Mouse (Mus musculus) large intestine, adult 2 months (tissue): ENCODE results near the gene Smg6. TPM values are rescaled to one million over a fixed set of nuclear protein-coding genes. Genes with fewer than 3 reads are reported as not detected.

Experiments
- DNase-seq: peaks from one replicate; pipeline ENCODE4 v3.0.0-alpha.2; 2012; ENCODE audit warnings: low read depth, low spot score
- WGBS: fragments of 180-500 bp; shearing (Covaris S2); methylation state at CpG from one replicate; pipeline ENCODE4 v1.1.7; 2018; 5-methylcytosine and 5-hydroxymethylcytosine counted together
- polyA plus RNA-seq: library from polyadenylated mRNA; depleted of rRNA; stranded (reverse); fragments of >200 nt; gene quantifications from 2 replicates; pipeline ENCODE4 v1.2.3, GENCODE M21; 2012; rRNA removed

Gene Smg6
- polyA plus RNA-seq: 13.5 and 18.7 TPM in 2 replicates

DNA sequence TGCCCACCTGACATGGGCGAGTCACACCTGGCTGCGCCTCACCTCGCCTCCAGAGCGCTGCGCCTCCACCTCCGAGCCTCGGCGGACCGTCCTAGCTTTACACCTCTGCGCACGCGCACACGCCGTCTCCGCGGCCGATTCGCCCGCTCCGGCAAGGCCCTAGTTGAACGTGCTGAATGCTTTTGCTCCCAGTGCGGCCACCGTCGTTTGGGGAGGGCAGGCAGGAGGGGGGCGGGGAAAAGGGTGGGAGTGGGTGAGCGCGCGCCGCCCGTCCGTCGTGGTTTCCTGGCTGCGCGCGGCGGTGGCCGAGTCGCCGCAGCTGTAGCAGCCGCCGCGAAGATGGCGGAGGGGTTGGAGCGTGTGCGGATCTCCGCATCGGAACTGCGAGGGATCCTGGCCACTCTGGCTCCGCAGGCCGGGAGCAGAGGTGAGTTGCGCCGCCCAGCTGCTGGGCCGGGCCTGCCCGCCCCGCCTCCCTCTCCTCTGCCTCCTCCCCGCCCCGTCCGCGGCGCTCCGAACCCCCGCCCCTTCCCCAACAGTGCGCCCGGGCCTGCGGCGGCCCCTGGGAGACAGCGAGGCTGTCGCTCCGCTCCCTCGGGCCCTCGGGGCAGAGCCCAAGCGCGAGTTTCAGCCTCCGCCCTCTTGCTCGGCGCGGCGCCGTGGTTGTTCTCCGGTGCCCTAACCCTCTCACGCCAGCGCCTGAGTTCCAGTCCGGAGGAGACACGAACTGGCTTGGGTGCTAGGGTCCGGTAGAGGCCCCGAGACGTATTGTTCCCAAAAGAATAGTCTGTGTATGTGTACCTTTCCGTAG is at the start of gene Smg6, which contains the start of gene Srr:
Smg6 (plus strand) TSS at position 247 of the 811 bp plus-strand sequence.
Srr (minus strand) TSS at position 372 of the 811 bp plus-strand sequence.
- WGBS: 1% methylated on average over 80 of the region's 88 CpGs
- DNase-seq: peak; percentile 88

DNA sequence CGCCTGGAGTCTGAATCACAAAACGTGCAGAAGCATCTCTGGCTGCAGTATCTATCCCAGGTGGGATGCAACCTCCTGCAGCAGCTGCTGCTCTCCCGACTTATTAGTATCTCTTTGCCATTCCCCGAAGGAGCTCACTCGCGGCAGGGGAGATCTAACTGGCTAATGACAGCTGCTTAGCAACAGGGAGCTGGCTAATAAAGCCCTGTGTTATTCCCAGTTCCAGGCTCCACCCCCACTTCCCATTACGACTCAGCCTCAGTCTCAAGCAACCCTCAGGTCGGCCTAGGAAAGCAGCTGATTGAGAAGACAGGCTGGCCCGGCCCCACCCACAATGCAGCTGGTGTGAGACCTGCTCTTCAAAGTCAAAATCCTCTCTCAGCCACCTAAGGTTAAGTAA is 48.8 kb upstream of the Smg6 start:
- DNase-seq: no peak
- WGBS: 15% methylated on average over 9 of the region's 9 CpGs

DNA sequence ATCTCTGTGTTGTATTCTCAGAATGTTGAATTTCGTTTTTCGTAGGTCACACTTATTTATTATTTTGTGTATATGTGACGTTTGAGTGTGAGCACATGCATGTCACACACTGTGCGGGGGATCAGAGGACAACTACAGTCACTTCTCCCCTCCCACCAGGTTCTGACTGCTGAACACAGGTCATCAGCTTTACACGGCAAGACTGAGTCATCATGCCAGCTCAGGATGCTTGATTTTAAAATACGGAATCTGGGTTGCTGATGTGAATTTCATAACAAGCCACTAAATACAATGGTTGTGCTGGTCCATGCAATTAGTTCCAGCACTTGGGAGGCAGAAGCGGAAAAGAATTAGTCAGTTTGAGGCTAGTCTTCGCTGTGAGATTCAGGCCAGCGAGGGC is 44.6 kb upstream of the Smg6 start:
- WGBS: 79% methylated on average over 9 of the region's 9 CpGs
- DNase-seq: no peak

DNA sequence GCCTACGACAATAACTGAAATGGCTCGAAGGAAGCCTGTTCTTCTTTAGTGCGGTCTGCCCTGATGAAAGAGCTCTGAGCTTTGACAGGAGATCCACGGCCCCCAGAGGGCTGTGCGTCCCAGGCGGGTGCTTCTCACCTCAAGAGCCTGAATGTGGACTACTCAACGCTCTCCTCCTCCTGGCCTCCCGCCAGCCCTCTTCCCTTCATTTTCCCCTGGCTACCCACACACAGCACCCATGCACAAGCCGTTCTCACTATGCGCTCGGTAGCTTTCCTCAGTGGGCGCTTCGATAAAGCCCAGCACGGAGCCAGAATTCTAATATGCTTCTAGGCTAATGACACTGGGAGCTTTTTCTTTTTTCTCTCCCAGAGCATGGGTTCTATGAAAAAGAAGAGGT is 43.6 kb upstream of the Smg6 start:
- no peak for DNase-seq
- 77% methylated on average over 14 of the region's 14 CpGs for WGBS

DNA sequence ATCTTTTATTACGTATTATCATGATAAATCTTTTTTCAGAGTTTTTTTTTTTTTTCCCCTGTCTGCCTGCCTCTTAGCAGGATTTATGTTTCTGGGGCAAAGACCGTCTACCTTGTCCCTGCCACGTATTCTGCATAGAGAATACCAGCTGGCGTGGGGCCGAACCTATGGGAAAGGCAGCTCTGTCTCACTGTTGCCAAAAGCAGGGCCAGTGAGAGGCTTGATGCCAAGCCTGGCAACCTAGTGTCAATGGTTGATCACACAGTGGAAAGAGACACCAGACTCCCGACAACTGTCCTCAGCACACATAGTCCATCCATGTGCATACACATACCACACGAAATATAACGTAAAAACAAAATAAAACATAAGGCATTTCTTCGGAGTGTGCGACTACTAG is 42.5 kb upstream of the Smg6 start:
- 72% methylated on average over 10 of the region's 10 CpGs for WGBS
- DNase-seq: no peak

DNA sequence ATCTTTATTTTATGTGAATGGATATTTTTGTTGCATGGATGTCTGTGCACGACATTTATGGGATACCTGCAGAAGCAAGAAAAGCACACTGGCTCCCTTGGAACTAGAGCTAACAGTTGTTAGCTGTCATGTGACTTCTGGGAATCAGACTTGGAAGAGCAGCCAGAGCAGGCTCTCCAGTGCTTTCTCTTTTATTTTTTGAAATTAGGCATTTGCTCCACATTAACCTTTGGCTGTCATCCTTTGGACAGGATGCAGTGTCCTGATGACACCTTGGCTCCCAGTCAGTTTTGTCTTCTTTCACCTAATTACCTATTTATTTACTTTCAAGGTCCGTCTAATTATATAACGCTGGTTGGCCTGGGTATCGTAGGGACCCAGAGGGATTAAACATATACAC is 31.0 kb upstream of the Smg6 start:
- DNase-seq: no peak
- 62% methylated on average over 4 of the region's 4 CpGs for WGBS

DNA sequence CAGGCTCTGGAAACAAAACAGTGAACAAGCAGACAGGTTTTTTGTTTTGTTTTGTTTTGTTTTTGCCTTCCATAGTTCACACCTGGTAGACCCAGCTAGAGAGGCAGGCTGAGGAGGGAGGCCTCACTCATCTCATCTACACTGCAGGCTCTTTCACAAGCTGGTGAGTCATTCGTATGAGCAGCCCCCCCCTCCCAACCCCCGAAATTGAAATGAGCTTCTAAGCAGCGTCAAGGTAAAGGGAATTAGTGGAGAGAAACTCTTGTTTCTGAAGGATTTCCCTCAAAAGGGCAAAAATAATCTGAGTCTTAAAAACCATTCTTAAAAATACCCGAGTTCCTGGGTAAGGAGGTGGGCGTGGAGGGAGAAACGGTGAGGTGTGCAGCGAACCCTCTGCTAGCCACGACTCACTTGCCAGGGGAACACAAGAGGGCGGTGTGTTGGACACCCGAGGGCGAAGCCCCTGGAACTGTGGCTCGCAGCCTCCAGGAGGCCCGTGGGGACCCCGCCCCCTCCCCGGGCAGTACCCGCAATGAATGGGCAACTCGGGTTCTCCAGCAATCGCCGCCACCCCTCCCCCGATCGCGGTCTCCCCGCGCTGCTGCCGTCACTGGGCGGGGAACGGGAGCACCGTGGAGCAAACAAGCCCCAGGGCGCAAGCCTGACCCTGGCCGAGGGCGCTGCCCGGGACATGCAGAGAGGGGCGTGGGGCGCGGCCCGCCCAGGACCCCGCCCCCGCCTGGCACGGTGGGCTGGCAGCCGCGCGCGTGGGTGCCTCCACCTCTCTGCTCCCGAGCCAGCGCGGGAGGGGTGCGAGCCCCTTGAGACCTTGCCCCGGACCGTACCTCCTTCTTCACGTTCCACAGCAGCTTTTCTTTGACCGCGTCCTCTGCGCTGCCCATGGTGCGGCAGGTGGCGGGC is 29.4 kb upstream of the Smg6 start:
- DNase-seq: no peak
- WGBS: 1% methylated on average over 47 of the region's 55 CpGs

DNA sequence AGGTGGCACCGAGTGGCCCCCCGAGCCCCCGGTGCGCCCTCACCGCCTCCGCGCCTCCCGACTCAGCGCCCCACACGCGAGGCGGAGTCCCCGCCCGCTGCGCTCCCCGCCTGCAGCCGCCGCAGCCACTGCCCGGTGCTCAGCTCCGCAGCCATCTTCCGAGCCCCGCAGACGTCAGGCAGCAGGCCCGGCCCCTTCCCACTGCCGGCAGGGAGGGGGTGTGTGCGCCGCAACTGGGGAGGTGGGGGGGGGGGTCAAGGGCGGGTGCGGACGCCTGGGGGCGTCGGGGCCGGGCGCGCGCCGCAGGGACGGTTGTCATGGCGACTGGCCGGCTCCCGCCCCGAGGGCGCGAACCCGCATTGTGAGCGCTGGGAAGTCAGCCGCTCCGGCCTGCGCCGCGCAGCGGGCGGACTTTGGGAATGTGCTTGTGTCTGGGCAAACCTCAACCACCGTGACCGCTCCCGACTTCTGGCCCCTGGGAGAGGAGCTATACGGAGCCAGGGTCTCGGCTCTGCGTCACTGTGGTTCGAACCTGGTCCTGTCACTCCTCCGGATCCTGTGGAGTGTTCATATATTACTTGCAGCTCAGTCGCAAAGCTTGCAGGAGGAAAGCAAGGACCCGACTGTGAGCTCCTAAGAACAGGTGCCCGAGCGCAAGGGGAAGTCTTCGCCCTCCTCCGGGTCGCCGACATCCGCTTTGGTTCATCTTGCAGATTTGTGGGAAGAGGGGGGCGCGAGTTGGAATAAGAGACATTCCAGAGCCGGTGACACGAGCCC is 28.5 kb upstream of the Smg6 start, which contains the start of gene Sgsm2:
Sgsm2 (minus strand) TSS at position 160 of the 777 bp plus-strand sequence.
- WGBS: under 1% methylated on average over 60 of the region's 74 CpGs

DNA sequence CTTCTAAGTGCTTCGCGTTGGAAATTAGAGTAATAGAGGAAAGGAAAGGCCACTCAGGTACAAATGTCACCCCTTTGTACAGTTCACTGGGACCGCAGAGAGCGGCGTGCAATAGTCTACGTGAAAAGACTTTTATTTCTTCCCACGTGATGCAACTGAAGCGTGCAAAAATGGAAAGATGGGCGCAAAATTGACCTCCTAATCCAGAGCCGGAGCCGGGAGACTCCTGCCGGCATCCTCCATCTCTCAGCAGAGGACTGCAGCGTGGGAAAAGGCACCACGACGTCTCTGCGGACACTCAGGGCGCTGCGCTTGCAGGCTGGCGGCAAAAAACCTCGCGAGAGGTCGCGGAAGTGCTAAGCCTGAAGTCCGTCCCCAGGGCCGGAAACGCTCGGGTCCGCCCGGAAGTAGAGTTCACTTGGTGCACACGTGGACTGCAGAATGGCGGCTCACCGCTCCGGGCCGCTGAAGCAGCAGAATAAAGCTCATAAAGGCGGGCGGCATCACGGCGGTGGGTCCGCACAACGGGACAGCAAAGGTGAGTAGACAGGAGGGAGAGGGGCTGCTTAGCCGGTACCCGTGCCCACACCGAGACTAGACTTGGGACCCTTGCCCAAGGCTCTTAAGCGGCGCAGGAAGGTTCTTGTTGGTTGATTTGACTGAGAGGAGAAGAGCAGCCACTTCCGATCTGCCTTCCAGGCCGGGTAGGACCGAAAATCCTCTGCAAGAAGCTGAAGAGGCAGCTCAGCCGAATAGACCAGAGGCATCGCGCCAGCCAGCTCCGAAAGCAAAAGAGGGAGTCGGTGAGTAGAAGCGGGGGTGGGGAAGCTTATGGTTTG is 27.7 kb upstream of the Smg6 start, which contains the start of gene Tsr1:
Tsr1 (plus strand) TSS at position 394 of the 839 bp plus-strand sequence.
- WGBS: under 1% methylated on average over 54 of the region's 54 CpGs
- peak; percentile 72 for DNase-seq

More for the DNA sequence above, 28.5 kb upstream of the Smg6 start, which contains the start of gene Sgsm2:
- no peak for DNase-seq

DNA sequence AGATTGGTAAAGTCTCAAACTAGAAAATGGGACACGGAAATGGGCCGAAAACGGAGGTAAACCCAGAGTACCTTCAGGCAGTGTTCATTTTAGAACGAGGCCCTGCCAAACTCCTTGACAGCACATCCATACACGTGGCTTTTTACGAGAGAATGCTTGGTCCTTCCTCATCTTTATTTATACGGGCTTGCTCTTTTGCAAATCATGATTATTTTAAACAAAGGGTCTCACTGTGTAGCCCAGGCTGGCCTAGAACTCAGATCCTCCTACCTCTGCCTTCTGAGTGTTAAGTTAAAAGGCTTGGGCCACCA is 27.2 kb upstream of the Smg6 start:
- no peak for DNase-seq
- WGBS: under 1% methylated on average over 7 of the region's 7 CpGs

DNA sequence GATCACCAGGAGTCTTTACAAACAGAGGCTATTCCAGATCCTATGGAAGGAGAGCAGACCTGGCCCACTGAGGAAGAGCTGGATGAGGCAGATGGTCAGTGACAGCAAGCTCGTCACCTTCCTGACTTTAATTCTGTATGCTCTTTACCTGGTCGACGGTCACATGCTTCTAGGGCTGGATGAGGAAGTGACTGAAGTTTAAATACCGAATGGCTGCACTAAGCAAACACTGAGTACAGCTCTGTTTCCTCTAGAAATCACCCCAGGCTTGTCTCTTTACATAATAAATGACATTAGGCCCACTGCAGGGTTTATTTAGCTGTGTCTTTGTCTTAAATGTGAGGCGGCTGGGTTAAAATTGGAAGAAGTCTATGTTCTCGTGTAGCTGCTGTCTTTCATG is 24.1 kb upstream of the Smg6 start:
- 34% methylated on average over 6 of the region's 6 CpGs for WGBS
- no peak for DNase-seq

DNA sequence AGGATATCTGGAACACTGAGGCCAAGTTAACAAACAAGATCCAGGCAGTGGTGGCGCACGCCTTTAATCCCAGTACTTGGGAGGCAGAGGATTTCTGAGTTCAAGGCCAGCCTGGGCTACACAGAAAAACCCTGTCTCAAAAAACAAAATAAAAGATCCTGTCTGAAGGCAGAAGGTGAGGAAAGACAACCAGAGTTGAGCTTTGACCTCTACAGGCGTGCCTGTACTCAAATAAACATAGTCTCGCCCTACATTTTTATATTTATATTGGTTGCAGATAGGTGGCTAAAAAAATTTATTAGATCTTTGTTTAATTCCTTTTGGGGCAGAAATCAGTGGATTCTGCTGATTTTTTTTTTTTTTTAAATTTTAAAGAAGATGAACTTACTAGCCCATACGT is 23.2 kb upstream of the Smg6 start:
- 50% methylated on average over 5 of the region's 5 CpGs for WGBS
- DNase-seq: no peak

DNA sequence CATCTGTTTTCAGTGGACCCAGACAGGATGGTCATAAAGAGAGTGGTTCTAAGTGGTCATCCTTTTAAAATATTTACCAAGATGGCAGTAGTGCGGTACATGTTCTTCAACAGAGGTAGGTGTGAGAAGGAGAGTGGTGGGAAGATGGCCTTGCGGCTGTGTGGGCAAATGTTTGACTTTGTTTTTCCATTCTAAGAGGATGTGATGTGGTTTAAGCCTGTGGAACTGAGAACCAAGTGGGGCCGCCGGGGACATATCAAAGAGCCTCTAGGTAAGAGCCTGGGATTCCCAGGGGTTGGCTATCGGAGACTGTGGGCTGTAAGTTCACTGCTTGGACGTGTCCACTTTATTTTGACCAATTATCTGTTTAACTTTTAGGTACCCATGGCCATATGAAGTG is 17.8 kb upstream of the Smg6 start:
- no peak for DNase-seq
- 93% methylated on average over 6 of the region's 6 CpGs for WGBS

DNA sequence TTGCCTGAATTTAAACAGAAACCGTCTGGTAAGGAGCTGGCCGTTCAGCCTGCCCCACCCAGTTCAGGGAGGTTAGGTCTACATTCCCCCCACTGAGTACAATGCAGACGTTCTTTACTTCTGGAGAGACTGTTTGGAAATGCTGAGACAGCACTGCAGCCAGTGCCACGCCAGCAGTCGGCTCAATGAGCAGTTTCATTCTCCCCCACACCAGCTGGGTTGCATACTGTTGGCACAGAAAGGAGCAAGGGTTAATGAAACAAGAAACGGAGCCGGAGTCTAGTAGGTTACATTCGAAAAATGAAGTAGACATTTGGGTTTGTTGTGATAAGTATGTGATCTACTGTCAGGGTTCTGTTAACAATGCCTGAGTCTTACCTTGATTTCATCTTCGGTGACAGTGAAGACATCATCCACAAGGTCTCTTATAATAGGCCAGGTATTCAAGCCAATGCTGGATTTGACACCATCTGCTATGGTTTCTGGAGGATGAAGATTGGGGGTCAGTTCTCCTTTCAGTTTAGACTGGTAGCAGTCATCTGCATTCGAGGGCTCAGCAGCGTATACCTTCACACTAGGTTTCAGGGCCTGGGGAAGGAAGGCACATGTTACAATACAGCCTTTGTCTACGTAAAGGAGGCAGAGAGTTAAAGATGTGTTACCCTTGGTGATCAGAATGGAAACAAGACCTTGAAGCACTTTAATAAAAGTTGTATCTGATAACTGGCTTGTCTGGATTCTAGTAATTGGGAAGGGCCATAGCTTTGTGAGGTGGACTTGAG is 16.8 kb upstream of the Smg6 start:
- DNase-seq: no peak
- WGBS: 66% methylated on average over 12 of the region's 12 CpGs

DNA sequence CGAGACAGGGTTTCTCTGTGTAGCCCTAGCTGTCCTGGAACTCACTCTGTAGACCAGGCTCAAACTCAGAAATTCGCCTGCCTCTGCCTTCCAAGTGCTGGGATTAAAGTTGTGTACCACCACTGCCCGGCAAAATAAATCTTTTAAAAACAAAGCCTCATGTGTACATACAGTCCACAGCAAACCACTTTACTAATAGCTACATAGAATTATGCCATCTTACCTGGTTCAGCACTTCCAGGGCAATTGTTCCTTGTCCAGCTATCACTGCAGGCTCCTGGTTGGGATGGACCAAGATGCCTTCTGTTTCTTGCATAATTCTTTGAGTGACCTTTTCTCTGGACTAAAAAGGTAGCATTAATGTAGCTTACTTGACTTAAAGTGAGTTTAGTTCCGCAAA is 15.6 kb upstream of the Smg6 start:
- DNase-seq: no peak
- WGBS: 92% methylated on average over 4 of the region's 4 CpGs

DNA sequence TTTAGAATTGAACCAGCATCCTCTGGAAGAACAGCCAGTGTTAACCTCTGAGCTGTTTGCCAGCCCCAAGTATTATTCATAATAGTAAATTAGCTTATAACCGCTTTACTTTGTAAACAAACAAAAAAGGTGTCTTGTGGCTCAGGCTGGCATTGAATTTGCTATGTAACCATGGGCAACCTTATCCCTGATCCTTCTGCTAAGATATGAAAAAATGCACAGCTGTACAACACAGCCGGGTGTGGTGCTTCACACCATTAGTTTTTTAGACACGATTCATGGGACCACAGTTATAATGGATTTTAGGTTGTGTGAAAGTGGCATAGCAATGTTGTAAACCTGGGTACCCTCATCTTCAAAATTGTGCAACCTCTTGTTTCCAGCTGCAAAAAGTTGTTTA is 13.1 kb upstream of the Smg6 start:
- 67% methylated on average over 3 of the region's 3 CpGs for WGBS
- DNase-seq: no peak

DNA sequence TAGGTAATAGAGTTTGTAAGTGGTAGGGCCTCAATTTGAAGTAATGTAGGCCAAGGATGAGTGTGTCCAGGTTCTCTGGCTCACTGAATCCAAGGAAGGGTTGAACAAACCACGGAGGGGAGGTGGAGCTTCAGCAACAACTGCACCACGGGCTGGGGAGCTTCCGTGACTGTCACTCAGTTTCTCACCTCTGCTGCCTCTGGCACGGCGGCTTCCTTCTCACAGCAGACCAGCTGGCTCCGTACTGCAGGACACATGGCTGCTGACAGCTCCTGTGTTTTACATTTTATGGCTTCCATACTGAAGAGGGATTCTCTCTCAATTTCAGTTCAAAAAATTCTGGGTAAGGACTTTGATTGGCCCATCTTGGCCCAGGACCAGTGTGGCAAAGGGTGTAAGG is 6.4 kb upstream of the Smg6 start:
- DNase-seq: no peak
- WGBS: 74% methylated on average over 6 of the region's 6 CpGs

DNA sequence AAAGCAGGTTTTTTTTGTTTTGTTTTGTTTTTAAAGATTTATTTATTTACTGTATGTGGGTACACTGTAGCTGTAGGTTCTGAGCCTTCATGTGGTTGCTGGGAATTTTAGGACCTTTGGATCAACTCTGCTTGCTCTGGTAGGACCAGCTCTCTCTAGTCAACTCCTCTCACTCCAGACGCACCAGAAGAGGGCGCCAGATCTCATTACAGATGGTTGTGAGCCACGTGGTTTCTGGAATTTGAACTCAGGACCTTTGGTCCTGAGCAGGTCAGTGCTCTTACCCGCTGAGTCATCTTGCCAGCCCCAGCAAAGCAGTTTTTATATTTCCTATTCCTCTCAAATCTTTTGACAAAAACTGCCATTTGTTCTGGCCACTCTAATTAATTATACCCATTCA is 1.5 kb upstream of the Smg6 start:
- DNase-seq: peak; percentile 47
- WGBS: 27% methylated on average over 4 of the region's 4 CpGs
